Mouse (Mus musculus) urinary bladder, postnatal 25 days (tissue): Measurements from ENCODE around the gene Gm9803.
A peak's percentile ranks its signal among the peaks of the same experiment; 100 is the strongest.

ENCODE experiments used
- DNase-seq: peaks from one replicate; pipeline ENCODE4 v3.0.0; 2022; ENCODE audit warnings: low spot score

The Gm9803 gene

GRCm38 (mm10) chr10:43512976-43513375 lies 10.9 kb upstream of the Gm9803 start:
- DNase-seq: no peak

GRCm38 (mm10) chr10:43516992-43517660 lies 6.8 kb upstream of the Gm9803 start:
- DNase-seq: no peak

DNA sequence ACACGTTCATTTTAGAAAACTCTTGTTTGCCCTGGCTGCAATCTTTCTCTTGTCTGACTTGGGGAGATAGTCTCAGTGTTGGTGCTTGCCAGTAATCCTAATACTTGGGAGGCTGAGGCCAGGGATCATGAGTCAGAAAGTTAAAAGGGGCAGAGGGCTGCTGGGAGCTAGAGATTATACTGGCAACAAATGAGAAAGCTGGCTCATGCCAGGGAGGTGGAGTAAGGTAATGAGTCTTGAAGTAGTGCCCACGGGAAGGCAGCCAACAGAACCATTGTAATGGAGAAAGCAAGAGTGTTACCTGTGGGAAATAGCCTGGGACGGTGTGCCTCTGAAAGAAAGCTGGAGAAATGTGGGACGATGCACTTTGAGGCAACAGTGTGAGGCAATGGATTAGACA lies 6.0 kb upstream of the Gm9803 start:
- DNase-seq: no peak

DNA sequence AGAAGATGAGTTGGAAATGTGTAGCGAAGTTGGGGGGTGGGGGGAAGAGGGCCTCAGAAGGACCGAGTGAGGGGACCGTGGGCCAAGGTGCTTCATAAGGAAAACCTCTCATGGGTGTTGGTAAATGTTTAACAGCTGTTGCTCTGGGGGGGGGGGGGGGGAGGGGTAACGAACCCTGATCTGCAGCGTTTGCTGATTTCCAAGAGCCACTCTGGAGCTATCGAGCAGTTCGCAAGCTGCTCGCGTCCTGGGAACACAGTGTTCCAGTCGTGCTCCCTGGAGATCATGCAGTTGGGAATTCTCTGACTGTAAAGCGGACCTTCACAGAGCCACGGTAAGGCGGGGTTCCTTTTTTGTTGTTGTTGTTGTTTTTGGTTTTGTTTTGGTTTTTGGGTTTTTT lies 5.5 kb upstream of the Gm9803 start:
- no peak for DNase-seq

DNA sequence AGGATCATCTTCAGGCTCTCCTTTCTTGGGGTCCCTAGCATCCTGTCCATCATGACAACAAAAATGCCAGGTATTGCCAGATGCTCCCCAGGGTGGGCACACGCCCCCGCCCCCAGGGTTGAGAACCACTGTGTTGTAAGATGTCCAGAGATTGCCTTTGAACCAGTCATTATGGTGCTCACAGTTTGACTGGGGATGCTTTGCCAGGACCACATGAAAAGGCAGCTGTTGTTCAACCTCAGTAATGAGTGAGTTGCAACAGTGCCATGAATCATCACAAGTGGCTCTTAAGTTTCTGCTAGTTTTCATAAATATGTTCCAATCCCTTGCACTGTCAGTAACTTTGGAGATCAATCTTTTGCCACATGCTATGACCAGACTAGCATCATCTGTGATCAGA lies 3.9 kb upstream of the Gm9803 start:
- no peak for DNase-seq

DNA sequence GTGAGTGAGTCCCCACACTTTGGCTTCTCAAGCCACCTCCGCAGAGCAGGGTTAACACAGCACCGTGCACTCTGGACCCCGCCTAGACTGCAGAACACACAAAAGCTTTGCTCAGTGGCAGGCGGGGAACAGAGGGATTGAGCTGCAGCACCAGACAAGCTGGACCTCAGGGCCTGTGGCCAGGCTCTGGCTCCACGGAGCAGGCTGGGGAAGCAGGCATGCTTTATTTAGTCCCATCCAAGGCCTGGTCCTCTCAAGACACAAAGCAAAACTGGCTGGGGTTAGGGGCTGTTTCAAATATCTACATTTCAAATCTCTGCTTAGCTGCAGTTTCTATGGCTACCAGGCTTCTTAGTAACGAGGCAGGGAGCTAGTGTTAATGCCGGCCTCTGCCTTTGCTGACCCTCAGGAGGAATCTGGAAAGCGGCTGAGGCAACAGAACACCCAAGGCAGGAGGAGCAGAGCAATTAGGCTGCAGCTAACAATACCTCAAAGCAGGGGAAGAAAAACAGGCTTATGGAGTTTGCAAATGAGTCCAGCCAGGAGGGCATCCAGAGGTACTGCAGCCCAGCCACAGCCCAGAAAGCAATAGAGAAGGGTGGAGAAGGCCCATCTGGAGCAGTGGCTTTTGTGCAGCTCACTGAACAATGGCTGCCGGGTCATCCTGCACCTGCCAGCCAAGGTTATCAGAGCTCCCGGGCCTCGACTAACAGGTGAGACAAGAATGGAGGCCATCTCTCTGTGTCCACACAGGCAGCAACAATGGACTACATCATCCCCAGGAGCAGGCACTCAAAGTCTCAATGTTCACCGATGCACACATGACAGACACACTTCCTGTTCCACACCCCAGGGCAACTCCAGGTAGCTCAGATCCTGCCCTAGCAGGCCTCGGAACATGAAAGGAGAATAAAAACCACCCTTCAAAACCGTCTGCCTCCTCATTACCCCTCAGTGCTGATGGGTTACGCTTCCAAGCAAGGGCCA lies 3.7 kb downstream of the Gm9803 start:
- DNase-seq: no peak

DNA sequence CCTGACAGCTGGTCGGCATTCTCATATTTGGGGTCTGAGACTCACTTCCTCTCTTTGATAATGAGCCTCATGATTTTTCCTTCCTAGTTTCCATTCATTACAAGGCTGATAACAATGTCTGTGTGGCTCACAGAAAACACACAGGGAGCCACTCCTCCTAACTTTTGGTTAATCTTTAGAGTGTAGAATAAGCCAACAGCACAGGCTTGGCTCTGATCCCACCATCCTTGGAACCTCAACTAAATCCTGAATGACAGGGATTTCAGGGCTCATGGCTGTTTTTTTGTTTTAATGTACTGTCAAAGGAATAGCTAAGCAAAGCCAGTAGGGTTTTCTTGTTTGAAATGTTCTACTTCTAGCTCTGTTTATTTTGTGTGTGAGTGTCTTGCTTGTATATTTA lies 10.5 kb downstream of the Gm9803 start:
- no peak for DNase-seq

DNA sequence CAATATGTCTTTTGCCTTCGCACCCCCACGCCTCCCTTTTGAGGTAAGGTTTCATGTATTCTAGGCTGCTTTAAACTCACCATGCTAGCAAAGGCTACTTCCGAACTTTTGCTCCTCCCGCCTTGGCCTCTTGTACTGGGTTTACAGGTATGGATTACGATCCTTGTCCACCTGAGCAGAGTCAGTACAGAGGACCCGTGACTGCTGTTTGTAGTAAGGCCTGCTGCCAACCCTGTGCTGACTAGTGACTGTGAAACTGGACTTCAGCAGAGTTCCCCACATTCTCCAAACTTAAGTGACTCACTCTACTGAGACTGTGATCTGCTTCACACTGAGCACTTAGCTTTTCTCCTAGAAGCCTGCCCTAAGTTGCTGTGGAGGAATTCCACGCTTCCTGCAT lies 13.8 kb downstream of the Gm9803 start:
- DNase-seq: no peak

DNA sequence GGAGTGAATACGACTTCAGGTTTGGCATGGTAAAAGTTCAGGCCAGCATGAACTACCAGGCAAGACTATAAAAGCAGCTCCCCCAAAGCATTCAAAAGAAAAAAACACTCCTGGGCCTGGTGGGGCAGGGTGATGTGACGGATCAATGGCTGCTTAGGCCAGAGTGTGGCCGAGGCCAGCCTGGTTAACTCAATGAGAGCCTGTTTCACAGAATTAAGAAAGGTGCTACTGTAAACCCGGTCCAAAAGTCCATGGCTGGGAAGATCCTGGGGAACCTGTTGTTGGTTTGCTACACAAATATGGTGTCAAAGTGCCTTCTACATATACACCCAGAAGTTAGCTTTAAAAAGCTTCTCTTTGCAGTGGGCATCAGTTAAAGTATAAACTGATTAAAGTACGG lies 14.9 kb downstream of the Gm9803 start:
- no peak for DNase-seq

DNA sequence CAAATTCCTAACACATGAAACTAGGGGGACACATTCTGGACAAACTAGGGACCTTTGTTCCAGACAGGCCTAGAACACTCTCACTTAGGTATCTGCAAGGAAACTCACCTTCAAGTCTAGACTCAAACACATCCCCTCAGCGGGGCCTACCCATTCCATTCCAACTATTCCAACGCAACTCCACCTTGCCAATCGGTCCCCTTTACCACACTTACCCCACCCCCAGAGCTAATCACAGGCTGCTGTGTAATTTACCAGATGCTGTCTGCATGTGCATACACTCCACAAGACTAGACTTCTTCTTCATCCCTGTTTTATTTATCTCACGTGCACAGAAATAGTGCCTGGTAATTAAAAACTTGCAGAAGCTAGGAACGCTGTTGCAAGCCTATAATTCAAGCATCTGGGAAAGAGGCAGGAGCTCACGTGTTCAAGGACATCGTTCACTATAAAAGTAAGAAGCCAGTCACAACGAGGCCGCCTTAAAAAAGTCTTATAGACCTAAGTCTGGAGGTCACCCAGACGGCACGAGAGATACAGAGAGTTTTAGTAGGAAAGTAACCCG lies 15.9 kb downstream of the Gm9803 start:
- no peak for DNase-seq

DNA sequence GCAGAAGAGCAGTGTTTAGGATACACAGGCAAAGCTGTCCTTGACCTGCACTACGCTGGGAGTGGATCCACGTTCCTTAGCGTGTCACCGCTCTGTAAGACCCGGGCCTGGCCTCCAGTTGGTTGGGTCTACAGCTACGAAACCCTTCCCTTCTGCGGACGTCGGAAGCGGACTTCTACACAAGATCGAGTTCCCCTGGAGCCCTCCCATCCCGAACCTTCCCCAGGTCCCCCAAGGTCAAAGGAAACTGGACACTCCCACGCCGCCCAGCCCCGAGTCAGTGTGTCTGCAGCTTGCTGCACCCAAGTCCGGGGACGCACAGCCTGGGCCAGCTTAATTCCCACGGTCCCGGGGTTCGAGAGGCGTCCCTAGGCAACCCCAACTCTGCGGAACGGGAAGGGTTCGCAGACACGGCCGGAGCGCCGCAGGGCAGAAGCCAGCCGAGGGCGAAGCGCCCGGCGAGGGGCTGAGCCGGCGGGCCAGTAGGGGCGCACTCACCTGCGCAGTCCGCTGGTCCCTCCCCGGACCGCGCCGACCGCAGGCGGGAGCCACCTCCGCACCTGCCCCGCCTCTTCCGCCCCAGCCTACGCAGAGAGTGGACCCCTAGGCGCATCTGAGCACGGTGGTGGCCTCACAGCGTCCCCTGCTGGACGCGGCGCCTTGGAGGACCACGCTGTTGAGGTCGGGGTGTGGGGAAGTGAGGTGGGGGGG lies 16.7 kb downstream of the Gm9803 start, which contains the start of gene 1700021F05Rik:
Gene 1700021F05Rik (minus strand): TSS at position 553 of the 711 bp plus-strand sequence.
- DNase-seq: peak; percentile 96

DNA sequence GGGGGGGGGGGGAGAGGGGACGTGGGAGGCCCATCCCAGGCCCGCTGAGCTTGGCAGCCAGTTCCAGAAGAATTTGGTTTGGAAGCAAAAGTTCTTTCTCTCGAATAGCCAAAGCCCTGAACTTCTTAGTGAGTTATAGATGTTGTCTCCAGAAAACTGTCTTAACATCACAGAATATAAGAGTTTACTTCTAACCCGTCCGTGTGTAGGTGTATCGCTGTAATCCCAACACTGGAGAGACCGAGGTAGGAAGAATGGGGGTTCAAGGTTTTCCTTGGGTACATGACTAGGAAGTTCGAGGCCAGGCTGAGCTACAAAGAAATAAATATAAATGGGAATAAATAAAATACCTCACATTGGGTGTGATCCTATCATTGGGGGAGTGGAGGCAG lies 17.3 kb downstream of the Gm9803 start:
- DNase-seq: no peak

DNA sequence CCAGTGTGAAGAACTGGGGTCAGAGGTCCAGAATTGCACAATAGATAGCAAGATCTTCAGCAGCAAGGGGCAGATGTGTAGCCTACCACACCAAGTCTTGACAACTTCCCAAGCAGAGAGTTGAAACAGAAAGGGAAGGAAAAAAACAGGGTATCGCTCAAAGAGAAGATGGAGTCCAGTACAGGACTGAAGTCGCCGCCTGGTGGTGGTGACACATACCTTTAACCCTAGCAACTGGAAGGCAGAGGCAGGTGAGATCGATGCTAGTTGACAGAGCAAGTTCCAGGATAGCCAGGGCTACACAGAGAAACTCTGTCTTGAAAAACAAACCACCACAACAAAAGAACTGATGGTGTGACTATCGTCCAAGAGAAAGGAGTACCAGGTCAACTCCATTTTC lies 25.5 kb downstream of the Gm9803 start:
- no peak for DNase-seq

DNA sequence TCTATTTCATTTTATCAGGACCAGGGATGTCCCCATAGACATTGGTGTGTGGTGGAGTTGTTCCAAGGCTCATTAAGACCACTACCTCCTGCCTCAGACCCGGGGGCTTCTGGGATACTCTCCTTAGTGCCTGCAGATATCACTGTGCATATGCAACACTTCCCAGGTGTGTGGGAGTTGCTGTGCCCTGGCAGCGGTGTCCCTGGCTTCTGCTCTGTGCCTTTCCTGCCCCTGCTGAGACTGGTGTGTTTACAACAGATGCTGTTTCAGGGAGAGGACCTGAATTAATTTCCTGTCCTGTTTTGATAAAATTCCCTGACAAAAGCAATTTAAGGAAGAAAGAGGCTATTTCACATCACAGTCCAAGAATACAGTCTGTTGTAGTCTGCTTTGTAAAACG lies 27.0 kb downstream of the Gm9803 start:
- DNase-seq: no peak

- no peak for DNase-seq
These were observed 27.5 kb downstream of the Gm9803 start for GRCm38 (mm10) chr10:43551388-43551787.

GRCm38 (mm10) chr10:43557630-43558165 lies 33.8 kb downstream of the Gm9803 start:
- no peak for DNase-seq

GRCm38 (mm10) chr10:43559313-43559712 lies 35.4 kb downstream of the Gm9803 start:
- DNase-seq: no peak

DNA sequence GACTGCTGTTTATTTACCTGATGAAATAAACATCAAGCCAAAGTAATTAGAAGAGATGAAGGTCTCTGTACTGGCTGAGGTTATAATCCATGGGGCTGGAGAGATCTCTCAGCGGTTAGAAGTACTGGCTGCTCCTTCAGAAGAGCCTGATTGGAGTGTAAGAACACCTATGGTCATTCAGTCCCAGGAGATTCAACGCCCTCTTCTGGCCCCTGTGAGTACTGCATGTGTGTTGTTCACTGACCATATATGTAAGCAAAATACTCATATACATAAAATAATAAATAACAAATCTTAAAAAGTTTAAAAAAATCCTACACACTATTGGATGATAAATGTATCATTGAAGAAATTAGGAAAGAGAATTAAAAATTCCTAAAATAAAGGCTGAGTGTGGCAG lies 36.9 kb downstream of the Gm9803 start:
- DNase-seq: no peak

GRCm38 (mm10) chr10:43561311-43561710 lies 37.4 kb downstream of the Gm9803 start:
- no peak for DNase-seq
